Mouse (Mus musculus) hindbrain, embryonic 11.5 days (tissue): Measurements from ENCODE around the gene Izumo4. TPM values are rescaled to one million over a fixed set of nuclear protein-coding genes. Genes with fewer than 3 reads are reported as not detected.

Experiments used
- ATAC-seq: fragments of 200-750 bp; cut with Nextera tagmentation; 2 replicates; pipeline ENCODE4 v1.8.0; 2017; ENCODE audit warnings: mild to moderate bottlenecking, moderate TSS enrichment, moderate library complexity; ENCODE audit not compliant: low FRiP score
- DNase-seq: peaks from one replicate; pipeline ENCODE4 v3.0.0-alpha.2; 2015; ENCODE audit warnings: low spot score
- H3K27ac ChIP-seq: fragments of 300-500 bp; sonication (generic); 2 replicates; pipeline ENCODE4 v1.5.1; 2014; ENCODE audit warnings: mild to moderate bottlenecking, low read depth, low read length
- H3K27me3 ChIP-seq: fragments of 300-500 bp; sonication (generic); 2 replicates; pipeline ENCODE4 v1.6.1; 2014; ENCODE audit warnings: mild to moderate bottlenecking, low read length, moderate library complexity, mixed read lengths; ENCODE audit not compliant: control insufficient read depth, insufficient read depth
- H3K36me3 ChIP-seq: fragments of 300-500 bp; sonication (generic); 2 replicates; pipeline ENCODE4 v1.6.1; 2014; ENCODE audit warnings: mild to moderate bottlenecking, low read length, moderate library complexity, mixed read lengths; ENCODE audit not compliant: control insufficient read depth, insufficient read depth
- H3K4me1 ChIP-seq: fragments of 300-500 bp; sonication (generic); replicated peaks from 2 replicates; pipeline ENCODE4 v1.6.1; 2014; ENCODE audit warnings: low read length, mixed read lengths; ENCODE audit not compliant: control insufficient read depth, insufficient read depth
- H3K4me2 ChIP-seq: fragments of 300-500 bp; sonication (generic); replicated peaks from 2 replicates; pipeline ENCODE4 v1.6.1; 2014; ENCODE audit warnings: mild to moderate bottlenecking, low read depth, low read length
- H3K4me3 ChIP-seq: fragments of 300-500 bp; sonication (generic); 2 replicates; pipeline ENCODE4 v1.5.1; 2014; ENCODE audit warnings: low read depth, low read length
- H3K9ac ChIP-seq: fragments of 300-500 bp; sonication (generic); 2 replicates; pipeline ENCODE4 v1.6.1; 2014; ENCODE audit warnings: low read depth, low read length
- H3K9me3 ChIP-seq: fragments of 300-500 bp; sonication (generic); 2 replicates; pipeline ENCODE4 v1.6.1; 2016; ENCODE audit warnings: low read length; ENCODE audit not compliant: control insufficient read depth
- WGBS: fragments of 180-500 bp; shearing (Covaris S2); extraction: QIAGEN DNeasy Blood & Tissue Kit; methylation state at CpG from one replicate; pipeline ENCODE4 v1.1.7; 2014; 5-methylcytosine and 5-hydroxymethylcytosine counted together
- polyA plus RNA-seq: library from polyadenylated mRNA; unstranded; fragments of >200 nt; fragmentation: Nextera tagmentation; extraction: Ambion mirVana; gene quantifications from 2 replicates; pipeline ENCODE4 v1.2.1, GENCODE M21; 2014

The Izumo4 gene
- 10.3 and 11.4 TPM in 2 replicates for polyA plus RNA-seq

- Histone ChIP-seq H3K4me1 (peaks cover 5% of the 10 kb centered on the region), H3K4me2 (peak within 1 kb of the TSS; percentile 81), H3K9ac (peak within 1 kb of the TSS; percentile 74), H3K4me3 (peak within 1 kb of the TSS; percentile 66), H3K36me3 (0 out of 2 replicates have a peak, but pooled peaks cover 2% of the 10 kb centered on the region), H3K27me3 (no peaks in the 10 kb centered on the region), H3K9me3 (no peaks in the 10 kb centered on the region), H3K27ac (peak within 1 kb of the TSS; percentile 75)
- ATAC-seq: peak; percentile 97
- peak; percentile 99 for DNase-seq
- under 1% methylated on average over 59 of the region's 59 CpGs for WGBS
Observed at GRCm38 (mm10) chr10:80701721-80702535, at the start of gene Izumo4, which contains the start of gene Mob3a. Gene Izumo4, plus strand, starts transcription at chr10:80702184. Gene Mob3a, minus strand, starts transcription at chr10:80701977.

- H3K4me3 ChIP-seq: no peak overlapping the region
- ATAC-seq (no peak), DNase-seq (no peak)
- no peaks in the 10 kb centered on the region for H3K36me3 ChIP-seq
- no peak overlapping the region for H3K27ac ChIP-seq
- H3K4me1 ChIP-seq: peaks cover 8% of the 10 kb centered on the region; the same call in 1 of the 2 replicates
- H3K27me3 ChIP-seq: no peaks in the 10 kb centered on the region
- no peak overlapping the region for H3K4me2 ChIP-seq
- H3K9me3 ChIP-seq: no peaks in the 10 kb centered on the region
- WGBS: 87% methylated on average over 6 of the region's 6 CpGs
- H3K9ac ChIP-seq: no peak overlapping the region
Observed at GRCm38 (mm10) chr10:80653156-80653720, 48.7 kb upstream of the Izumo4 start.

- WGBS: 89% methylated on average over 6 of the region's 6 CpGs
- Histone ChIP-seq H3K4me3 (peak overlapping the region; percentile 93; the same call in 1 of the 2 replicates), H3K27me3 (no peaks in the 10 kb centered on the region), H3K36me3 (no peaks in the 10 kb centered on the region), H3K4me1 (peaks cover 8% of the 10 kb centered on the region; the same call in 1 of the 2 replicates), H3K9ac (no peak overlapping the region), H3K9me3 (no peaks in the 10 kb centered on the region), H3K4me2 (peak overlapping the region; percentile 13; the same call in 1 of the 2 replicates), H3K27ac (no peak overlapping the region)
- DNase-seq: no peak
- no peak for ATAC-seq
Observed at GRCm38 (mm10) chr10:80654866-80655265, 47.1 kb upstream of the Izumo4 start.

GRCm38 (mm10) chr10:80655406-80656129 is 46.4 kb upstream of the Izumo4 start:
- DNase-seq (no peak), ATAC-seq (peak; percentile 61; the same call in 1 of the 2 replicates)
- WGBS: 6% methylated on average over 11 of the region's 12 CpGs
- peak overlapping the region; percentile 95 for H3K9ac ChIP-seq
- H3K27me3 ChIP-seq: no peaks in the 10 kb centered on the region
- H3K9me3 ChIP-seq: no peaks in the 10 kb centered on the region
- peak overlapping the region; percentile 93 for H3K4me3 ChIP-seq
- H3K4me2 ChIP-seq: peak overlapping the region; percentile 91
- peaks cover 8% of the 10 kb centered on the region; the same call in 1 of the 2 replicates for H3K4me1 ChIP-seq
- H3K27ac ChIP-seq: peak overlapping the region; percentile 80
- no peaks in the 10 kb centered on the region for H3K36me3 ChIP-seq

GRCm38 (mm10) chr10:80656130-80656862 is 45.7 kb upstream of the Izumo4 start:
- DNase-seq: peak; percentile 100
- Histone ChIP-seq H3K27ac (peak overlapping the region; percentile 80), H3K9me3 (no peaks in the 10 kb centered on the region), H3K4me3 (peak overlapping the region; percentile 93), H3K4me1 (peaks cover 8% of the 10 kb centered on the region; the same call in 1 of the 2 replicates), H3K27me3 (no peaks in the 10 kb centered on the region), H3K4me2 (peak overlapping the region; percentile 91), H3K9ac (peak overlapping the region; percentile 95), H3K36me3 (no peaks in the 10 kb centered on the region)
- under 1% methylated on average over 67 of the region's 72 CpGs for WGBS
- ATAC-seq: peak; percentile 84

GRCm38 (mm10) chr10:80656863-80657623 is 44.9 kb upstream of the Izumo4 start, which contains the start of gene Btbd2:
Gene Btbd2, minus strand, starts transcription at chr10:80657071.
- 22% methylated on average over 14 of the region's 15 CpGs for WGBS
- no peaks in the 10 kb centered on the region for H3K27me3 ChIP-seq

GRCm38 (mm10) chr10:80658194-80658840 is 43.7 kb upstream of the Izumo4 start:
- Histone ChIP-seq H3K4me1 (peaks cover 8% of the 10 kb centered on the region; the same call in 1 of the 2 replicates), H3K4me3 (no peak overlapping the region), H3K36me3 (no peaks in the 10 kb centered on the region), H3K9me3 (no peaks in the 10 kb centered on the region), H3K4me2 (no peak overlapping the region), H3K9ac (no peak overlapping the region), H3K27me3 (no peaks in the 10 kb centered on the region), H3K27ac (no peak overlapping the region)
- ATAC-seq: no peak
- 90% methylated on average over 14 of the region's 14 CpGs for WGBS
- DNase-seq: no peak

More at GRCm38 (mm10) chr10:80656863-80657623, 44.9 kb upstream of the Izumo4 start, which contains the start of gene Btbd2:
- H3K4me1 ChIP-seq: peaks cover 8% of the 10 kb centered on the region; the same call in 1 of the 2 replicates
- no peaks in the 10 kb centered on the region for H3K9me3 ChIP-seq
- H3K9ac ChIP-seq: peak within 1 kb of the TSS; percentile 95
- DNase-seq (no peak), ATAC-seq (peak; percentile 52; the same call in 1 of the 2 replicates)
- peak within 1 kb of the TSS; percentile 91 for H3K4me2 ChIP-seq
- H3K27ac ChIP-seq: peak within 1 kb of the TSS; percentile 80
- no peaks in the 10 kb centered on the region for H3K36me3 ChIP-seq
- H3K4me3 ChIP-seq: peak within 1 kb of the TSS; percentile 93
